Mouse (Mus musculus) CD4-positive, CD25-positive, alpha-beta regulatory T cell, adult 4 months (primary cell): ENCODE measurements around the gene Tmem150c. TPM values are rescaled to one million over a fixed set of nuclear protein-coding genes. Genes with fewer than 3 reads are reported as not detected.

ENCODE experiments used
- ATAC-seq: one replicate; pipeline ENCODE4 v1.8.0; 2017
- polyA plus RNA-seq, 2 experiments: library from polyadenylated mRNA; unstranded; fragments of 100-300 nt; shearing (Covaris generic); gene quantifications; one replicate each; pipeline ENCODE4 v1.2.1; 2017

Gene Tmem150c
- polyA plus RNA-seq, result not detected

DNA sequence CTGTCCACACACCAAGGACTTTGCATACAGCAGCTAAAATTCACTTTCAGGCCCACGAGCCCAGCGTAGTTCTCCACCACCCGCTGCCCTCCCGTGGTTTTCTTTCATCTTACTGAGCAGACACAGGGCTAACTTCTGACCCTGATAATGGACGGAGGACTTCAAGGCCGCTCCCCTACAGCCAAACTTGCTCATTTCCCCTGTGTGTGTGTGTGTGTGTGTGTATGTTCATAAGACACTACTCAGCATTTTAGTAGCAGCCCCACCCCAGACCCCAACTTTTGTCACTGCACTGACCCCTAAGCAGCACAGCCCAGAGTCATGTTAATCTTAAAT lies at the start of gene Tmem150c:
Tmem150c (minus strand) TSS at position 171 of the 336 bp plus-strand sequence.
- ATAC-seq, result no peak

DNA sequence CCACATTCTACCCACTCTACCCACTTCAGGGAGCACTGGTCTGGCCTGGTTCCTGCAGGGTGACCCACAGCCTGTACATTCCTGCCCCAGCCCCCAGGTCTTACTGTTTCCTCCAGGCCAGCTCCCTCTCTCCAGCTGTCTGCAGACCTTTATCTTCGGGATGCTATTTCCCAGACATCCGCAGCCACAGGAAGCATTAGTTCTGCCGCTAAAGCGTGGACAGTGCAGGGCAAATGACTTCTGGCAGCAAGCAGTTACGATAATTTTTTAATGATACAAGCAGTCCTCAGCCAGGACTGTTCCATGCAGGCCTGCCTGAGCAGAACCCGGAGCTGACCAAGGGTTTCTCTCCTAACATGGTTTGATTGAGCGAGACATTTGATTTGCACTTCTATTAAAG lies 49.5 kb upstream of the Tmem150c start:
- no peak for ATAC-seq

DNA sequence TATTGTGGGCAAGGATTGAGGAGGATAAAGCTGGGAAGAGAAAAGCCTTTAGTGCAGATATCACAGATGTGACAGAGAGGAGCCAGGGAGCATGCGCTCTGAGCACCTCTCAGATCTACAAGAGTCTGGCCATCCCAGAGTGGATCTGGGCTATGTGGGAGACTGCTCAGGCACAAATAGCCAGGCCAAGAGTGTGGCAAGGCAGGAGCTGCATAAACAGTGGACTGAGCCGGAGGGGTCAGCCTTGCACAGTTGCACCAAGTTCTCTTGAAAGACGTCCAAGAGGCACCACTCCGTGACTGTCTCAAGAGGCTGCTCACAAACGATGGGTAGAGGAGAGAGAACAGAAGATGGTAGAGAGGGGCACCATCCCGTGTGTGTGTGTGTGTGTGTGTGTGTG lies 47.1 kb upstream of the Tmem150c start:
- no peak for ATAC-seq

DNA sequence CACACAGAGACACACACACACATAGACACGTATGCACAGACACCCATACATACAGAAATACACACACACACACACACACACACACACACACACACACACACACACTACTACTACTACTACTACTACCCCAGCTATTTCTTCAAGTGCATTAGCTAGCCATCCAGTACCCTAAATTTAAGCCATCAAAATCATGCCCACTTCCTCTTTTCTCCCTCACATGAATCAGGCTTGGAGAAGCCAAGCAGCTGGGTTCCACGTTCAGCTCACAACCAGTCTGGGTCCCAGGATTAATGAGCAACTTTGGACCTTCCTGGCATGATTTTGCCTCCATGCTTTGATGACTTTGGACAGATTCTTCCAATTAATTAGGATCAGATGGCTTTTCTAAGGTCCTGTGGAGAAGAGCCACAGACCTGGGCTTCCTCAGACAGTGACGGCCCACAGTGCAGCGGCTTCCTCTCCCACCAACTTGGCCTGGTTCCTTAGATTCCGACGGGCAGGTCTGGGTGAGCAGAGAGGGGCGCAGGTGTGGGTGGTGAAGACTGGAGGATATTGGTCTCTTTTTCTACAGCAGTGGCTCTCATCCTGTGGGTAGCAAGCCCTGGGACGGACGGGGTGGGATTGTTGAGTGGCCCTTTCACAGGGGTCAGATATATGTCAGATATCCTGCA lies 46.0 kb upstream of the Tmem150c start:
- ATAC-seq, result no peak

DNA sequence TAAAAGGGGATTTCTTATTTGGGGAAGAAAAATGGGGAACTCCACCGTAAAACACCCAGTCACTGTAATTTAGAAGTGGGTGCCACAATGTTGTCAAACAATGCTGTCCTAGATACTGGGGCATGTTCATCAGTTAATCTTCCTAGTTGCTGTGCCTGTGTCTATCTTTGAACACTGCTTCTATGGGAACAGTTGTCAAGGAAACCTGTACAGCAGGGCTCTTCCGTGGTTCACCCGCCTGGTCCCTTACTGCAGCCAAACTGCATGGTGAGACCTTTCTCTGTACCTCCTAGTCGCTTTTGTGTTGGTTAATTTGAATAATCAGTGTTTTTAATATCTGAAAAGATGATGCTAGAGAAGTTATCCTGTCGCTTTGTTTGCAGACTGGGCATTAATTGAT lies 41.2 kb upstream of the Tmem150c start:
- ATAC-seq, result no peak

DNA sequence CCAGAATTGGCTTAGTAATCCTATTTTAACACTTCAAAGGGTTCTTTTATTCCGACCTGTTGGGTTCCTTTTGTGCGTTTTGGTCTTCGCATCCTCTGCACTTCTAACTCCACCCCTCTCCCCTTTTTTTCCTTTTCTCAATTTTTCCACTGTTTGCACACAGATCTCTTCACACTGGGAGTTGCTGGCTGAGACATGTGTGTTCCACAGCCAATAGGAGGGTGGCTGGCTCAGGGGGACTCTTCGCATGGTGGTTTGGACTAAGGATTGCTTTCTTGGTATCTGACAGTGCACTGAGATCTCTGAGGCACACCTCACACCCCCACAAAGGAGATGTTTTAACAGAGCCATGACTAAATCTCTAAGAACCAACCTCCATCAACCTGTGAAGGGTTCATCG lies 40.7 kb upstream of the Tmem150c start:
- ATAC-seq, result no peak

DNA sequence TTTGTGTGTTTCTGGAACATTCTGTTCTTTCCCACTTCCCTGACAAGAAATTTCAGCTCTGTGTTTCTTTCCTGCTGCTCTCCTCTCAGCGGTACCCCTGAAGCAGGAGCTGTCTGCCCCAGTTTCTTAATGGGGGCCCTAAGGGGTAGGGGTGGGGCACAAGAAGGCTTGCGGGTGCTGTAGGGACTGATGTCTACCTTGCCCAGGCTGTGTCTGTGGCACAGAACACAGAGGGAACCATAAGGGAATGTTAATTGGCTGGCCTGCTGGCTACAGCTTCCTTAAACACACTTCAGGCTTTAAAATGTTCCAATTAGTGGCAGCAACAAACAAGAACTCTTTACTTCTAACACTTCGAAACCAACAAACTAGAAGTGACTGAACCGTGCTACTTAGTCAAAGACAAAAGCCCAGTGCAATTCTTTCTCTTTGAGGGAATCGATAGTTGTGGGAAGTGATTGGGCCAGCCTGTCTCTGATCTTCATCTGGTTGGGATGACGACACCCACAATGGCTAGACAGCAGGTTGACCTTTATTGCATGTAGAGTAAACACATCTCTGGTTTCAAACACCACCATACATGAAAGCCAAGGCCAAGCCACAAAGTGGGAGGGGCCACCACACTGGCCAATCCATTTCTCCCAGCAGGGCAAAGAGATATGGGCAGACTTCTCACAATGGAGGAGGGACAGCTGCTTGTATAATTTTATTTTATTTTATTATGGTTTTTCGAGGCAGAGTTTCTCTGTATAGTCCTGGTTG lies 39.7 kb upstream of the Tmem150c start:
- ATAC-seq, result no peak

DNA sequence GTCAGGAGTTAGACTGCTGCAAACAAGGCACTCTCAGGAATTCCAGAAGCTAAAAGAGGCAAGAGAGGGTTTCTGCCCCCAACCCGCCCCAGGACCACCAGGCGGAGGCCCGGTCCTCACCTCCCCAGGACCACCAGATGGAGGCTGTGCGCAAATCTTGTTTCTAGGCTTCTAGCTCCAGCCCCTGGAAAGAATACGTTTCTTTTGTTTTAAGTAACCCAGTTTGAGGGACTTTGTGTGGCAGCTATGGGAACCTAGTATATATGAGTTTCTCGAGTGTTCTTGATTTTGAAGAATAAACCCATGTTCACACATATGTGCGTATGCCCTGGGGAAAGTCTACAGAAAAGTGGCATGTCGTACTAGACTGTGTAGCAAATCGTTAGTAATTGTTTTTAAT lies 37.9 kb upstream of the Tmem150c start:
- ATAC-seq, result no peak

DNA sequence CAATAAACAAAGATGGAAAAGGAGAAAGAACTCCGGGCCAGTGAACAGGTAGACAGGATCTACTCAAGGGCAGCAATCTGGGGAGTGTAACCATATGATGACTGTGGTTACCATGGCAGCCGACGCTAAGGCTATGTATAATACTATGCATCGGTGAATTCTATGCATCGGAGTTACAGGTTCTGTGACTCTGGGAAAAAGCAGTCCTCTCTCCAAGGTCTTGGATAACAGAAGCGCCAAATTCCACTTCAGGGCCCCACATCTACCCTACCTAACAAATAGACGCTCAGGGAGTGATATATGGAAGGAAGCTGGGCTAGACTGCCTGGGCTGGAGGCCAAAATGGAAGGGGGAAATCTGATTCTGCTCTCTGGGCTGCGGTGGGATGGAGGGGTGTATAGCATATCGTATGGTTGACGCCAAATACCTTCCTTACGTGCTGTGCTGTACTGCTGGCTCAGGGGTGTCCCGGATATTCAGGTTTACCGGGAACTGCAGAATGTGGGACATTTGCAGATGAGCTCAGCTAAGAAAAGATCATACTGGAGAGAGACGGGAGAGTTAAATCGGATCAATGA lies 37.3 kb upstream of the Tmem150c start:
- no peak for ATAC-seq

DNA sequence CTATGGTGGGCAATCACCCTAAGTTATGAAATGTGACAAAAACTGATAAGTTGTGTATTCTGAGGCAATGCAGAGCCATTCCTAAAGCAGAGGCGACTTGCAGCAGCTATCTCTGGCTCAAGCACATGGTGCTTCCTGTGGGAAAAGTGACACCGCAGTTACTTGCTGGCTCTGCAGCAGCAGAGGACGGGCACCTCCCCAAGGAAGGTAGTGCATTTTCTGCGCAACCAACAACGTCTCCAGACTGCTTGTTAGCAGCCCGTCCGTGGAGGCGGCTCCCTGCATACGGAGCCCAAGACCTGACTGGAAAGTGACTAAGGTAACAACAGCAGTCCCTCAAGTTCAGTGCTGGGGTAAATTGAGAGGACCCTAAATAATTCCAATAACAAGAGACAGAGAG lies 36.8 kb upstream of the Tmem150c start:
- ATAC-seq, result no peak

DNA sequence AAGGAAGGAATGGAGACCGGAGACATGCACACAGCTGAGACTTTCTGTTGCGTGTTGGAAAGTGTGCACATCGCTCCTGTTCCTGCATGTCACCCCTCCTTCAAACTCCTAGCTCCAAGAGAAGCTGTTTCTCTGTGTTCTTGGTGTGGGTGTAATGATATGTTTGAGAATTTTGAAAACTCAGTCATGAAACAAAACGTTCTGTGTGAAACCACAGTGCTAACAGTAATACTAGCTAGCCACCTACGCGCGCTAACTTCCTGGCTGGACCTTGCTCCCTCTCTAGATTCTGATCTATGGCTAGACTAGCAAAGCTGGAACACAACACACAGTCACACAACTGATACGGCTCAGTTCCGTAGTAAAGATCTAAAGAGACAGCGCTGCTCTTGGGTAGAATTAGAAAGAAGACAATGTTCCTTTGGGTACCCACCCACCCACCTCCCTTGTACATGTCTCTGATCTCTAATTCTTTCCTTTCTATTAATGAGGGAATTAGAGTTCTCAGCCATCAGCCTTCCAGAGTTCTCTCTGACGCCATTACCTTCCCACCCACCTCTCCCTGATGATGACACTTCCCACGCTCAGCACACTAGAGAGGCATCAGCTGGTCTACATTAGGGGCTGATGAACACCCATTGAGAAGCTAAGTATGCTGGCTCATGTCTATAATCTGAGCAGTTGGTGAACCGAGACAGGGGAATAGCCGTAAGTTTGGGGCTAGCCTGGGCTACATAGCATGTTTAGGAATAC lies 32.0 kb upstream of the Tmem150c start:
- ATAC-seq, result no peak

DNA sequence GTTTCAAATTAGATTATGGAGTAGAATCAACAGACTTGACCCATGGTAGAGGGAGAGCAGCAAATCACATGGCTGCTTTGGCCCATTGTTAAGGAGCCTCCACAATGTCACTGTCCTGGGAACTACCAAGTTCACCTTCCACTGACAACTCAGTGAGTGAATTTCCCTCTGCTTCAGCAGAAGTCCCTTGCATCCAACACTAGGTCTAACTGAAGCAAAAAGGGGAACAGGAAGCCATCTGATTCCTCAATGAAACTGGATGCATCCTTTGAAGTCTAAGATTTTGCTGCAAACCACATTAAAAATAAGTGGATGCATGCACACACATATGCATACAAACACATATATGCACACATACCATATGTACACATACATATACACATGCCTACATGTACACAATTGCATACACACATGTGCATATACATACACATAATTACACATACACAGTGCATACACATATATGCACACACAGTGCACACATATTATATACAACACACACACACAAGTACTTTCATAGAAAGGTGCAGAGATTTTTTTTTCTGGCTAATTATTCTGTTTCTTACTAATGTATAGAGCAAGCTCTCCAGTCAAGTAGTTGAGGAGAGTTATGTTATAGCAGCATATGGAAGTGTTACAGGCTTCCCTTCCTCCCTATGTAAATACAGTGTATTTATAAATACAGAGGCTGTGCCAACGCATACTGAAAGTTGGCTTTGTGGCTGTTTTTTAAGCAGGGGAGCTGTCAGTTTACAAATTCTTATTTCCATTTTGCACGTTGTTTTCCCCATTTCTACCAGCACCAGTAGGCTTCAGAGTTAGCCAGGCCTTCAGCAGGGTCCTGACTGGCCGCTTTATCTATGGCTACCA lies 27.7 kb upstream of the Tmem150c start:
- no peak for ATAC-seq

DNA sequence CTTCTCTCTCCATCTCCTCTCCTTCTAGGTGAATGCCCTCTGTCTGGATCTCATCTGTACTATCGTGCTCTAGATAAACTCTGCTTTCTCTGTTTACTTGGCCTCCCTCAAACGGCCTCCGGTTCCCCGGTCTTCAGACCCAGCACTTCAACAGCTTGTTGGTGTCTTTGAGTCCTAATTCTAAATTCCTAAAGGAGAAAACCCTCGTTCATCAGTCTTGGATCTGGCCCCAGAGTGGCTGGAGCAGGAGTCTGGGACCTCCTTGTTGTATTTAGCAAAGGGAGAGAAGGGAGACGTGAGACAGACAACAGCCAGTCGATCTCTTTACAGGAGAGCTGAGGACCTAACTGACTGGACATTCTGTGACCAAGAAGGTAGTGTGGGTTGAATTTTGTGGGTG lies 27.0 kb upstream of the Tmem150c start:
- no peak for ATAC-seq

DNA sequence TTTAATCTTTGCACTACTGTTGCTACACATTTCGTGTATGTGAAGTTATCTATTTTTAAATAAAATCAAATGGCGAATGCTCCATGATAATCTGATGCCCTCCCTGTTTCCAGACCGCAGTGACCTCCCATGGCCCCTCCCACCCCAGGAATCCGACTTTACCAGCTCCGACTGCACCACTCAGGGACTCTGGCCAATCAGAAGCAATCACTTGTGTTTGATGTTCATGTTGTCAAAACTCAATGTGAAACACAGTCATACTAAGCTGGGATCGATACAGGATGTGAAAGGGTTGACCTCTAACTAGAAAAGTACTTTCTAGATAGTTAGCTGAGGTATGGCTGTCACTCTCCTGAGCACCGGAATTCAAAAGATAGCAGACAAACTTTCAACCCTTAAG lies 26.3 kb upstream of the Tmem150c start:
- no peak for ATAC-seq

DNA sequence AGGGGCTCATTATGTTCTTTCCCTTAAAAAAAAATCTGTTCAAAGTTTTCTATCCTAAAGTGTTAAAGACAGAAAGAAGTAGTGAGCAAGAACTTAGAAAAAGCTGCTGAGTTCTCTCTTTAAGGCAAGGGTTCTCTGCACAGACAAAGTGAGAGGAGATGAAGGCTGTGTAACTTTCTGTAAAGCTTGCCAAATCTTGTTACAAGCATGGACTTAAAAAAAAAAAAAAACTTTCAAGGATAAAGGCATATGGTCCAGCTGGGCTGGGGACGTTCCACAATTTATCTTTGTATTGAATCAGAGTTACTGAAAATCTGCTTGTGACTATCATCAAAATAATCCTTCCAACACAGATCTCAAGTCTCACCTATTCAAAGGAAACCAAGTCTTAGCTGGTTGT lies 21.4 kb upstream of the Tmem150c start:
- ATAC-seq, result no peak

DNA sequence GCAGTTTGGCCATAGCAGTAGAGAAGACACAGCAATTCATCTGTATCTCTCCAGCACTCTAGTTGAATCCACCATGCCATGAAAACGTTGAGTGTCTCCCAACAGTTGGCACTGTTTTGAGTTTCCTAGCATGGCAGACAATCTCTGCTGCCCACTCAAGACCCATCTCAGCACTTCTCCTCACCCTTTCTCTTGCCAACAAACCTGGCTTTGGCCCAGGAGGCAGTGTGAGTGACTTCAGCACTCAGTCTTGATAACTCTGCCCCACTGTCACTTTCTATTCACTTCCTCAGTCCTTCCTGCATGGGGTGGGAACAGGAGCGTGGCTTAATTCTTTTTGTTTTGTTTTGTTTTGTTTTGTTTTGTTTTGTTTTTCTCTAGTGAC lies 19.2 kb upstream of the Tmem150c start:
- ATAC-seq, result no peak

DNA sequence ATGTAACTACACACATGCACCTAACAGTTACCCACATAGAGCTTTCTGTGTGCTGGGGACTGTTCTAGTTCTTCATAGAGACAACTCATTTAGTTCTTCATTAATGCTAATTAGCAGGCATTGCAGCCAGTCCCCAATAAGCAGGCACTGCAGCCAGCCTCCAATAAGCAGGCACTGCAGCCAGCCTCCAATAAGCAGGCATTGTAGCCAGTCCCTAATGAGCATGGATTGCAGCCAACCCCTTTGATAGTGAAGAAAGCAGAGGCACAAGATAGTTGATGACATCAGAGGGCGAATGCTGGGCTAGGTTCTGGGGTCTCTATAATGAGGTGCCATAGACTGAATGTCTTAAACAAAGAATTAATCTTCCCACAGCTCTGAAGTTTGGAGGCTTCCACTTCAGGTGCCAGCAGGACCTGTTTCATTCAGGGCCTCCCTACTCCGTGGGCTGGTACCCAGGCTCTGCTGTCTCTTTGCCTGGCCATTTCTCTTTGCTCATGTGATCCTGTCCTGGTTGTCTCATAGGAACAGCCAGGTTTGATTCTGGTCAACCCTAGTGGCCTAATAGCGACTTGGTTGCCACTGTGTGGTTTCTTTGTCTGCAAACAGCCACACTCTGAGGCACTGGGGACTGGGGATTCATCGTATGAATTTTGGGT lies 18.6 kb upstream of the Tmem150c start:
- ATAC-seq, result no peak

DNA sequence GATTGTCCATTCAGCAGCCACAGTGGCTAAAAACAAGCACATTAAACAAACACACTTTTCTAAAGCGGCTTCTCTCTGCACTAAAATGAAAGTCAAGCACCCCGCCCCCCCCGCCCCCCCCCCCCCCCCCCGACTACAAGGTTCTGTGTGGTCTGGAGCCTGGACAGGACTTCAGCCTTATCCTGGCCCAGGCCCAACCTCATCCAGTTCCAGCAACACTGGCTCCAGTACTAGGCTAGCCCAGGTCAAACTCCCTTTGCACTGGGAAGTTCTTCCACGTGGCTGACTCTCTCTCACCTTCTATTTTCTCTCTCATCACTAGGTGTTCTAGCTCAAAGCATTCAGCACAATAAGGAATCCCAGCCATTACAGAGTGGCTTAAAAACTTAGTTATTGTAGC lies 17.9 kb upstream of the Tmem150c start:
- no peak for ATAC-seq

DNA sequence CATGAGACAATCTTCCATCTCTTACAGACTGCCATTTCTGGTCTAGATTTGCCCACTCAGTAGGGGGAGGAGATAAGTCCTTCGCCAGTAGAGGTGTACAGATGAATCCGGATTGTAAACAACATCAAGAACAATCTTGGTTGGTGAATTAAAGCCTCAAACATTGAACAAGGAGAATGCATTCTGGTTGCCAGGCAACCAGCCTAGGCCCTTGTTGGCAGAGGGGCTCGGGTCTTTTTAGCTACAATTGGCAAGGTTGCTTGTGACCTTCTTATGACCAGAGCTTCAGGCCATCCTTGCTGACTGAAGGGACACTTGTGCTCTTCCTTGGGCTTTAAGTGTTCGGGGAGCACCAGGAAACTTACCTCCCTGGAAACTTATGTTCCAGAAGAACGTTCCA lies 16.5 kb upstream of the Tmem150c start:
- ATAC-seq, result no peak

DNA sequence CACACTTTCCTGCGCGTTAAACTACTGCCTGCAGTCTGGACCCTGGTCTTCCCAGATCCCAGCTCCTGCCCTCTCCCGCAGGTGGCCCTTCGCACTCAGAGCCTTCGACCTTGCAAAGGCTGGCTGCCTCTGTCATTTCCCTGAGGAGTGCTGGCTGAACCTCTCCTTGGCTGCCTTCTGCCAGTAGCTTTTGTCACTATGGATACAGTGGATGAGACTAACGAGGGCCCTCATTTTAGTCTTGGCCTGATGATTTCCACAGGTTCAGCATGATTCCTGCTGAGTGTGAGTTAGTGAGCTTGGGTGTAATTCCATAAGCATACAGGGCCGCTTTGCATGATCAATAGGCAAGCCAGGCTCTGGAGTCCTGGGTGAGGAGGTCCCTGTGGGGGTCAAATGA lies 16.0 kb upstream of the Tmem150c start:
- ATAC-seq, result no peak

DNA sequence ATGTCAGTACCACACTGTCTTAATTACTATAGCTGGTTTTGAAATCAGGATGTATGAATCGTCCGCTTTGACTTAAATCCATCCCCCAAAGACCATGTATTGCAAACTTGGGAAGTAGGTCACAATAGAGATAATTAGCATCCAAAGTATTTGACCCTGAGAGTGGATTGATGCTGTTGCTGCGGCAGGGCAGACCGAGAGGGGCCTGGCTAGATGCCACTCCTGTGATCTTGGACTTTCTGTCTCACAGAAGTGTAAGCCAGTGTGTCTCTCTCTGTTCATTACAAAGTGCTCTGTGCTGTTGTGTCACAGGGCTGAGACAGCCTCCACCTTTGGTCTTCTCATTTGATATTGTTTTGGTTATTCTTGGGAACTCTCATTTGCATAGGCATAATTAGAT lies 12.5 kb upstream of the Tmem150c start:
- ATAC-seq, result no peak
